Mouse (Mus musculus): ENCODE measurements around the gene Vac14.

DNA sequence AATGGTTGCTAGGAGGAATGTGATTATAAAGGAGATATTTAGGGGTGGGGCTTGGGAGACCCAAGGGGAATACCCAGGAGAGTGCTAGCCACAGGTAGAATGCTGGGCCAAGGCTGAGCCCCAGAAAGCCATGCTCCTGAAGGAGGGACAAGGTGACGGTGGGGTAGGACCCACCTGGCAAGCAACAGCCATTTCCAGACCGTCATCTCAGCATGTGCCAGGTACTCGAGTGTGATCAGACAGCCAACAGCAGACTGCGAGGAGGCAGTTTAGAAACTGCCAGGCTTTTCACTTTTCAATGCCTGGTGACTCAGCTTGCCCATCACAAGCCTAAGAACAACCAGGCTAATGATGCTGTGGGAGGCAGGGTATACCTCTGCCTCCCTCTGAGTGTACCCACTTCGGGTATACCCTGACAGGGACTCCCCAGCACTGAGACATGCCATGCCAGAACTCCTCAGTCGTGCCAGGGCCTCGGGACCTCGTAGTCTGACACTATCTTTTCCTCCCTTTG lies 113.0 kb downstream of the Vac14 start:
- no peak for TF ChIP-seq CTCF (IDR thresholded peaks at IDR 0.05; ENCODE audit: extremely low read depth, insufficient read depth, insufficient read length, insufficient replicate concordance)
- TF ChIP-seq POLR2A (IDR thresholded peaks at IDR 0.05; ENCODE audit: low read depth, low read length) = no peak
